Mouse (Mus musculus): ENCODE measurements around the gene Cyp2d9. TPM values are rescaled to one million over a fixed set of nuclear protein-coding genes. Genes with fewer than 3 reads are reported as not detected.

The Cyp2d9 gene
- total and polyA plus RNA-seq, 3 experiments: not detected

DNA sequence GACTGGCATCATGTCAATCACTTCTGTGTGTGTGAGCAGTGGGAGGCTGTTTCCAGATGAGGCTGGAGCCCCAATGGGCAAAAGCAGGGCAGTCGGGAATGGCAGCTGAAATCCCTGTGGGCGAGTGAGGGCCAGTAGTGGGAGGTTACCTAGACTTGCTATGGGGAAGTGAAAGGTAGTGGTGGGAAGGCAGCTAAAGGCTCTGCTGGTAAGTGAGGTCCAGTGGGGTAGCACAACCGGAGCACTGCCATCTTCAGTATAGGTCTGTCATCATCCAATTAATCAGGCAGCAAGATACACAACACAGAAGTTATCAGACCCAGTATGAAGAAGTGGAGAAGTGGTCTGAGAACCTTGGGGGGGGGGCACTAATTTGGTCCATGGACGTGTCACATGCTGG lies 25.7 kb upstream of the Cyp2d9 start:
- Histone ChIP-seq H3K27me3 (replicated peaks) (peaks cover 36% of the 10 kb centered on the region), H3K36me3 (replicated peaks in 1 of 2; ENCODE audit: control insufficient read depth in 1 of 2, insufficient read depth in 1 of 2, low read length in 1 of 2) (no peaks in the 10 kb centered on the region), H3K79me2 (replicated peaks; ENCODE audit: control insufficient read depth, extremely low read depth, insufficient read depth, poor library complexity, severe bottlenecking) (no peaks in the 10 kb centered on the region), H3K9me3 (replicated peaks; ENCODE audit: low read length) (no peaks in the 10 kb centered on the region), H3K9ac (ENCODE audit: insufficient read depth, low read depth) (no peak overlapping the region), H3K4me2 (ENCODE audit: insufficient read depth, low read depth, poor library complexity, severe bottlenecking) (peak overlapping the region; percentile 33; the same call in 1 of the 2 replicates), H3K4me1 (ENCODE audit: control insufficient read depth in 1 of 2, insufficient read depth in 2 of 2) (peaks cover 9 to 10% of the 10 kb centered on the region in 2 experiments; a peak in 3 of 4 replicates), H3K27ac (ENCODE audit: insufficient read depth, low read depth) (no peak overlapping the region), H3K4me3 (replicated peaks in 1 of 3; ENCODE audit: low read depth in 2 of 3, low read length in 2 of 3, poor library complexity in 1 of 3) (no peak overlapping the region)
- no peak for TF ChIP-seq TBP (conservative IDR thresholded peaks at IDR 0.05; ENCODE audit: low read depth, low read length)
- TF ChIP-seq USF2 (conservative IDR thresholded peaks at IDR 0.05; ENCODE audit: low read depth, low read length): no peak
- TF ChIP-seq EP300 (IDR thresholded peaks at IDR 0.05; ENCODE audit: low read length): peak; percentile 36; the same call in 1 of the 2 replicates
- TF ChIP-seq ZNF384 (IDR thresholded peaks at IDR 0.05; ENCODE audit: low read depth, low read length): no peak
- TF ChIP-seq IRF4 (IDR thresholded peaks at IDR 0.05; ENCODE audit: low read depth, low read length): peak; percentile 57; the same call in 1 of the 2 replicates
- TF ChIP-seq CHD2 (IDR thresholded peaks at IDR 0.05; ENCODE audit: low read length): no peak
- TF ChIP-seq NELFE (IDR thresholded peaks at IDR 0.05; ENCODE audit: low read depth, low read length): no peak
- in situ Hi-C loops (cut with MboI; ENCODE audit: low pct_ligation_motif_present, low pct_unique_long_range_greater_than_20kb, low sequenced_read_pairs) (no loop called here), dilution Hi-C loops (cut with MboI; ENCODE audit: extremely low pct_ligation_motif_present, extremely low pct_unique_long_range_greater_than_20kb, low sequenced_read_pairs) (no loop called here)
- no peak for DNase-seq (ENCODE audit: extremely low read depth)

DNA sequence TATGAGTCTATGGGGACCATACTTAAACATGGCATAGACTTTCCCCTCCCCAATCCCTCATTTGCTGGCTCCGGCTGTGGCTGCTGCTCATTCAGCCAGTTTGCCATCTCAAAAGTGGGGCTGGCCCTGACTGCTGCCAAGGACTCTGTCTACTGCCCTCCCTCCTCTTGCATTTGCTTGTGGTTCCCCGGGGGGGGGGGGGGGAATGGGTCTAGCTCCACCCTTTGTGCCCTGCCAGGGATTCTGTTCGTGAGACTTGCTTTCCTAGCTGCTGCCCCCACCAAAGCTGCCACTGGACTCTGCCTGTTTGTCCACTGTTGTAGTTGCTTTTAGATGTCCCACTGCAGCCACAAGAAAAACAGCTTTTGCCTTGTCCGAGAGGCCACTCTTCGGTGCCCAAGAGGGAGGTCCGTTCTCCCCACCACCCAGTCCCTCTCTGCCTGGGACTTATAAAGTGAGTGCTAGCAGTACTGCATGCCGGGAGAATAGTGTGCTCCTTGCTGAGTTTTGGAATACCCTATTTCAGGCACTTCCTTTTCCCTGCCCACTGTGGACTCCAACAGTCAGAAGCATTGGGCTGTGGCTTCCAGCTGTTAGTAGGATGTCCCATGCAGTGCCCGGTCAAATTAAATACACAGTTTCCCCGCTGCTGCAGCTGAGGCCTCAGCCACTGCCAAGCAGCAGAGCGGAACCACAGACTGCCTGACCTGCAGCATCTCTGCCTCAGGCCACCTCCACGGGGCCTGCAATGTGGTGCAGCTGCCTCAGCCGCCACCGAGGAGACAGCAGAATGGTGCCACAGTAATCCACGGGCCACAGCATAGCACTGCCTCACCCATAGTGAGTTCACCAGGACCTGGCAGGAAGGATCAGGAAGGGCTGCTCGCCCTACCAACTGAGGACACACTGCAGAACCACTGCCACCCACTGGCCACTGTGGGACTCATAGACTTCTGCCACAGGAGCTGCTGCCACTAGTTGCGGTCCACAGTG lies 16.1 kb upstream of the Cyp2d9 start:
- dilution Hi-C loops (cut with MboI; ENCODE audit: extremely low pct_ligation_motif_present, extremely low pct_unique_long_range_greater_than_20kb, low sequenced_read_pairs): no loop called here
- no peak overlapping the region for H3K9ac ChIP-seq (ENCODE audit: insufficient read depth, low read depth)
- no peak overlapping the region for H3K27ac ChIP-seq (ENCODE audit: insufficient read depth, low read depth)
- no peaks in the 10 kb centered on the region for H3K79me2 ChIP-seq (replicated peaks; ENCODE audit: control insufficient read depth, extremely low read depth, insufficient read depth, poor library complexity, severe bottlenecking)
- no peak overlapping the region for H3K4me3 ChIP-seq (replicated peaks in 1 of 3; ENCODE audit: low read depth in 2 of 3, low read length in 2 of 3, poor library complexity in 1 of 3)
- peak overlapping the region; percentile 14; the same call in 1 of the 2 replicates for H3K4me2 ChIP-seq (ENCODE audit: insufficient read depth, low read depth, poor library complexity, severe bottlenecking)
- no peaks in the 10 kb centered on the region for H3K9me3 ChIP-seq (replicated peaks; ENCODE audit: low read length)
- DNase-seq (ENCODE audit: extremely low read depth): peak; percentile 43
- no peak for TF ChIP-seq MXI1 (IDR thresholded peaks at IDR 0.05; ENCODE audit: low read depth, low read length)
- peak; percentile 39; the same call in 1 of the 2 replicates for TF ChIP-seq NELFE (IDR thresholded peaks at IDR 0.05; ENCODE audit: low read depth, low read length)
- no peak for TF ChIP-seq POLR2AphosphoS2 (IDR thresholded peaks at IDR 0.05; ENCODE audit: low read depth, low read length)
- TF ChIP-seq RAD21 (IDR thresholded peaks at IDR 0.05; ENCODE audit: low read depth, low read length): peak; percentile 86
- TF ChIP-seq SMC3 (IDR thresholded peaks at IDR 0.05; ENCODE audit: low read depth, low read length): peak; percentile 78
- no peak for TF ChIP-seq SIN3A (IDR thresholded peaks at IDR 0.05; ENCODE audit: low read length)
- TF ChIP-seq GABPA (IDR thresholded peaks at IDR 0.05; ENCODE audit: insufficient replicate concordance, low read depth, low read length): no peak
- TF ChIP-seq BHLHE40 (IDR thresholded peaks at IDR 0.05; ENCODE audit: low read depth, low read length): no peak
- TF ChIP-seq CTCF (conservative IDR thresholded peaks at IDR 0.05 in 1 of 2, IDR thresholded peaks at IDR 0.05 in 1 of 2; ENCODE audit: low read depth in 2 of 2, low read length in 2 of 2): peak; percentile 5 to 89; a peak in 2 of 4 replicates
- TF ChIP-seq ELF1 (IDR thresholded peaks at IDR 0.05; ENCODE audit: low read depth, low read length): peak; percentile 40; the same call in 1 of the 2 replicates
- no peak for TF ChIP-seq EP300 (IDR thresholded peaks at IDR 0.05; ENCODE audit: low read length)
- TF ChIP-seq NRF1 (IDR thresholded peaks at IDR 0.05; ENCODE audit: low read depth, low read length): peak; percentile 51; the same call in 1 of the 2 replicates
- in situ Hi-C loops (cut with MboI; ENCODE audit: low pct_ligation_motif_present, low pct_unique_long_range_greater_than_20kb, low sequenced_read_pairs): loop anchor here (10.0 kb wide), 1 partner anchor 62 kb away; the partner anchor contains the start of gene Ndufa6
- peaks cover 53% of the 10 kb centered on the region for H3K27me3 ChIP-seq (replicated peaks)
- H3K4me1 ChIP-seq (ENCODE audit: control insufficient read depth in 1 of 2, insufficient read depth in 2 of 2): peaks cover 4 to 7% of the 10 kb centered on the region in 2 experiments
- no peaks in the 10 kb centered on the region for H3K36me3 ChIP-seq (replicated peaks in 1 of 2; ENCODE audit: control insufficient read depth in 1 of 2, insufficient read depth in 1 of 2, low read length in 1 of 2)

Measured in CH12.LX (cell line).